Mouse (Mus musculus) cerebellum, adult 2 months (tissue): ENCODE measurements around the gene Lca5l.

ENCODE experiments used
- CTCF ChIP-seq: fragments of 200-500 bp; IDR thresholded peaks from 2 replicates; pipeline ENCODE4 v1.5.1; 2011; ENCODE audit warnings: low read depth, mild to moderate bottlenecking, control low read depth, low read length, moderate library complexity, borderline replicate concordance; ENCODE audit not compliant: insufficient read depth
- POLR2A ChIP-seq: fragments of 200-500 bp; IDR thresholded peaks from 2 replicates; pipeline ENCODE4 v1.6.1; 2011; ENCODE audit warnings: low read length, control low read depth, borderline replicate concordance; ENCODE audit not compliant: insufficient read depth

DNA sequence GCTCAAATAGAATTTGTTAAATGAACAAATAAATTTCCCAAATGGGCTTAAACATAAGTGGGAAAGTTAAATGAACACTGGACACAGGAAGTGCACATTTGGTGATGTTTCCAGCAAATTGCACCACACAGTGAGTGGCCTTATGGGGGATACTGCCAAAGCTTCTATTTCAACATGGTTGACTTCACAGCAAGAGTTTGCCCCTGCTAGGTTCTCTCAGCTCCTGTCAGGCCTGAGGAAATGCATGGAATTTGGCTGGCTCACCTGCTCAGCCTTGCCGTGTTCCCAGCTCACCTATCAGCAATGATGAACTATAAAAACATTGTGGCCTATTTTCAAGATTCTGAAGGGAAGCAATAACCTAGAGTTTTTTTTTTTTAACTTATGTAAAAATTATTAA lies 31.1 kb downstream of the Lca5l start:
- TF ChIP-seq POLR2A: no peak
- no peak for TF ChIP-seq CTCF
